Mouse (Mus musculus) neural tube, embryonic 11.5 days (tissue): ENCODE measurements around the gene Eif3l. TPM values are rescaled to one million over a fixed set of nuclear protein-coding genes. Genes with fewer than 3 reads are reported as not detected.
"Not testable (repeated sequence)": the region's sequence is repeated elsewhere in the genome, so short reads cannot be mapped to it uniquely, and the experiment has no call there.

Experiments used
- ATAC-seq: fragments of 200-750 bp; cut with Nextera tagmentation; 2 replicates; pipeline ENCODE4 v1.8.0; 2017; ENCODE audit warnings: moderate number of reproducible peaks, mild to moderate bottlenecking, moderate TSS enrichment, moderate library complexity; ENCODE audit not compliant: insufficient read depth, low FRiP score, low TSS enrichment
- DNase-seq: peaks from one replicate; pipeline ENCODE4 v3.0.0-alpha.2; 2015; ENCODE audit warnings: low spot score
- H3K27ac ChIP-seq: fragments of 300-500 bp; sonication (generic); 2 replicates; pipeline ENCODE4 v1.5.1; 2014; ENCODE audit warnings: low read depth, mild to moderate bottlenecking, low read length
- H3K27me3 ChIP-seq: fragments of 300-500 bp; sonication (generic); 2 replicates; pipeline ENCODE4 v1.6.1; 2014; ENCODE audit warnings: mild to moderate bottlenecking, low read length, mixed read lengths; ENCODE audit not compliant: control insufficient read depth, insufficient read depth
- H3K36me3 ChIP-seq: fragments of 300-500 bp; sonication (generic); 2 replicates; pipeline ENCODE4 v1.6.1; 2014; ENCODE audit warnings: mild to moderate bottlenecking, low read length, moderate library complexity, mixed read lengths; ENCODE audit not compliant: control insufficient read depth, insufficient read depth
- H3K4me1 ChIP-seq: fragments of 300-500 bp; sonication (generic); 2 replicates; pipeline ENCODE4 v1.6.1; 2014; ENCODE audit warnings: low read length, mixed read lengths; ENCODE audit not compliant: control insufficient read depth, insufficient read depth
- H3K4me2 ChIP-seq: fragments of 300-500 bp; sonication (generic); 2 replicates; pipeline ENCODE4 v1.6.1; 2014; ENCODE audit warnings: low read depth, mild to moderate bottlenecking, moderate library complexity
- H3K4me3 ChIP-seq: fragments of 300-500 bp; sonication (generic); 2 replicates; pipeline ENCODE4 v1.5.1; 2014; ENCODE audit warnings: low read depth, low read length
- H3K9ac ChIP-seq: fragments of 300-500 bp; sonication (generic); 2 replicates; pipeline ENCODE4 v1.6.1; 2014; ENCODE audit warnings: mild to moderate bottlenecking, low read length
- H3K9me3 ChIP-seq: fragments of 300-500 bp; sonication (generic); 2 replicates; pipeline ENCODE4 v1.6.1; 2016; ENCODE audit warnings: low read length; ENCODE audit not compliant: control insufficient read depth
- WGBS: fragments of 180-500 bp; shearing (Covaris S2); extraction: QIAGEN DNeasy Blood & Tissue Kit; methylation state at CpG from one replicate; pipeline ENCODE4 v1.1.7; 2014; 5-methylcytosine and 5-hydroxymethylcytosine counted together
- polyA plus RNA-seq: library from polyadenylated mRNA; unstranded; fragments of >200 nt; fragmentation: Nextera tagmentation; extraction: Ambion mirVana; gene quantifications from 2 replicates; pipeline ENCODE4 v1.2.1, GENCODE M21; 2014

Eif3l gene
- polyA plus RNA-seq, 1 experiment from 2014 or later: 259 TPM

- no peaks in the 10 kb centered on the region for H3K36me3 ChIP-seq
- ATAC-seq: peak; percentile 75
- DNase-seq: peak; percentile 93
- peak overlapping the region; percentile 29; the same call in 1 of the 2 replicates for H3K27ac ChIP-seq
- WGBS: under 1% methylated on average over 52 of the region's 52 CpGs
- H3K9me3 ChIP-seq: no peaks in the 10 kb centered on the region
- peak overlapping the region; percentile 100 for H3K9ac ChIP-seq
- H3K27me3 ChIP-seq: no peaks in the 10 kb centered on the region
- H3K4me3 ChIP-seq: peak overlapping the region; percentile 76
- H3K4me1 ChIP-seq: peaks cover 11% of the 10 kb centered on the region
- peak overlapping the region; percentile 82 for H3K4me2 ChIP-seq
Measured at GRCm38 (mm10) chr15:79030551-79031435, 44.2 kb upstream of the Eif3l start.

GRCm38 (mm10) chr15:79031908-79032307 lies 43.1 kb upstream of the Eif3l start:
- DNase-seq: not testable (repeated sequence)

GRCm38 (mm10) chr15:79037913-79038328 lies 37.1 kb upstream of the Eif3l start:
- ATAC-seq: peak; percentile 40; the same call in 1 of the 2 replicates
- no peak overlapping the region; the same call in 1 of the 2 replicates for H3K9ac ChIP-seq

More at GRCm38 (mm10) chr15:79031908-79032307, 43.1 kb upstream of the Eif3l start:
- H3K27ac ChIP-seq, H3K27me3 ChIP-seq, H3K4me3 ChIP-seq, H3K9me3 ChIP-seq, H3K36me3 ChIP-seq, H3K9ac ChIP-seq, ATAC-seq, H3K4me2 ChIP-seq: not testable (repeated sequence)
- 85% methylated on average over 5 of the region's 5 CpGs for WGBS
- peaks cover 11% of the 10 kb centered on the region for H3K4me1 ChIP-seq

GRCm38 (mm10) chr15:79038331-79038730 lies 36.6 kb upstream of the Eif3l start:
- no peak overlapping the region for H3K4me2 ChIP-seq
- no peaks in the 10 kb centered on the region for H3K9me3 ChIP-seq
- ATAC-seq: no peak
- 72% methylated on average over 10 of the region's 10 CpGs for WGBS
- peaks cover 9% of the 10 kb centered on the region for H3K4me1 ChIP-seq
- H3K4me3 ChIP-seq: no peak overlapping the region
- H3K36me3 ChIP-seq: 0 out of 2 replicates have a peak, but pooled peaks cover 2% of the 10 kb centered on the region
- no peak overlapping the region; the same call in 1 of the 2 replicates for H3K9ac ChIP-seq
- H3K27ac ChIP-seq: no peak overlapping the region
- peaks cover 28% of the 10 kb centered on the region for H3K27me3 ChIP-seq
- no peak for DNase-seq

More at GRCm38 (mm10) chr15:79037913-79038328, 37.1 kb upstream of the Eif3l start:
- DNase-seq: peak; percentile 82
- no peak overlapping the region for H3K27ac ChIP-seq
- WGBS: 13% methylated on average over 14 of the region's 14 CpGs
- H3K27me3 ChIP-seq: peaks cover 23% of the 10 kb centered on the region
- no peak overlapping the region for H3K4me2 ChIP-seq
- H3K9me3 ChIP-seq: no peaks in the 10 kb centered on the region
- H3K4me3 ChIP-seq: no peak overlapping the region
- H3K36me3 ChIP-seq: 0 out of 2 replicates have a peak, but pooled peaks cover 2% of the 10 kb centered on the region
- peaks cover 9% of the 10 kb centered on the region for H3K4me1 ChIP-seq

GRCm38 (mm10) chr15:79038853-79039252 lies 36.1 kb upstream of the Eif3l start:
- no peak overlapping the region for H3K4me3 ChIP-seq
- no peak overlapping the region for H3K4me2 ChIP-seq
- H3K9ac ChIP-seq: no peak overlapping the region
- DNase-seq (peak; percentile 73), ATAC-seq (0 out of 2 replicates have a peak, but pooled peaks have one; percentile 43)
- no peaks in the 10 kb centered on the region for H3K9me3 ChIP-seq
- peaks cover 9% of the 10 kb centered on the region for H3K4me1 ChIP-seq
- H3K27ac ChIP-seq: no peak overlapping the region
- 27% methylated on average over 7 of the region's 7 CpGs for WGBS
- 0 out of 2 replicates have a peak, but pooled peaks cover 2% of the 10 kb centered on the region for H3K36me3 ChIP-seq
- peaks cover 33% of the 10 kb centered on the region for H3K27me3 ChIP-seq

GRCm38 (mm10) chr15:79040501-79041416 lies 34.2 kb upstream of the Eif3l start:
- H3K9ac ChIP-seq: no peak overlapping the region
- 0 out of 2 replicates have a peak, but pooled peaks cover 2% of the 10 kb centered on the region for H3K36me3 ChIP-seq
- H3K27me3 ChIP-seq: peaks cover 33% of the 10 kb centered on the region
- H3K4me1 ChIP-seq: peaks cover 17% of the 10 kb centered on the region
- no peak overlapping the region for H3K27ac ChIP-seq
- 19% methylated on average over 24 of the region's 24 CpGs for WGBS
- DNase-seq (no peak), ATAC-seq (no peak)
- no peaks in the 10 kb centered on the region for H3K9me3 ChIP-seq
- peak overlapping the region; percentile 15; the same call in 1 of the 2 replicates for H3K4me2 ChIP-seq
- no peak overlapping the region for H3K4me3 ChIP-seq

GRCm38 (mm10) chr15:79041585-79041984 lies 33.4 kb upstream of the Eif3l start, which contains the start of gene Galr3:
Galr3 (plus strand) TSS chr15:79041885.
- Histone ChIP-seq H3K4me3 (peak within 1 kb of the TSS; percentile 47), H3K36me3 (no peaks in the 10 kb centered on the region), H3K4me2 (peak within 1 kb of the TSS; percentile 83), H3K9ac (peak within 1 kb of the TSS; percentile 52), H3K4me1 (peaks cover 17% of the 10 kb centered on the region), H3K27me3 (peaks cover 33% of the 10 kb centered on the region), H3K9me3 (no peaks in the 10 kb centered on the region), H3K27ac (no peak within 1 kb of the TSS)
- no peak for ATAC-seq
- DNase-seq: no peak
- 83% methylated on average over 6 of the region's 6 CpGs for WGBS
